Mouse (Mus musculus) central nervous system, embryonic 18 days (tissue): Measurements from ENCODE around the gene Mmp17. TPM values are rescaled to one million over a fixed set of nuclear protein-coding genes. Genes with fewer than 3 reads are reported as not detected.

Experiments
- polyA plus RNA-seq: library from polyadenylated mRNA; depleted of rRNA; stranded (reverse); fragments of >200 nt; gene quantifications from 2 replicates; pipeline ENCODE4 v1.2.3, GENCODE M21; 2012; rRNA removed

Mmp17 gene
- polyA plus RNA-seq: 26.0 and 32.3 TPM in 2 replicates

DNA sequence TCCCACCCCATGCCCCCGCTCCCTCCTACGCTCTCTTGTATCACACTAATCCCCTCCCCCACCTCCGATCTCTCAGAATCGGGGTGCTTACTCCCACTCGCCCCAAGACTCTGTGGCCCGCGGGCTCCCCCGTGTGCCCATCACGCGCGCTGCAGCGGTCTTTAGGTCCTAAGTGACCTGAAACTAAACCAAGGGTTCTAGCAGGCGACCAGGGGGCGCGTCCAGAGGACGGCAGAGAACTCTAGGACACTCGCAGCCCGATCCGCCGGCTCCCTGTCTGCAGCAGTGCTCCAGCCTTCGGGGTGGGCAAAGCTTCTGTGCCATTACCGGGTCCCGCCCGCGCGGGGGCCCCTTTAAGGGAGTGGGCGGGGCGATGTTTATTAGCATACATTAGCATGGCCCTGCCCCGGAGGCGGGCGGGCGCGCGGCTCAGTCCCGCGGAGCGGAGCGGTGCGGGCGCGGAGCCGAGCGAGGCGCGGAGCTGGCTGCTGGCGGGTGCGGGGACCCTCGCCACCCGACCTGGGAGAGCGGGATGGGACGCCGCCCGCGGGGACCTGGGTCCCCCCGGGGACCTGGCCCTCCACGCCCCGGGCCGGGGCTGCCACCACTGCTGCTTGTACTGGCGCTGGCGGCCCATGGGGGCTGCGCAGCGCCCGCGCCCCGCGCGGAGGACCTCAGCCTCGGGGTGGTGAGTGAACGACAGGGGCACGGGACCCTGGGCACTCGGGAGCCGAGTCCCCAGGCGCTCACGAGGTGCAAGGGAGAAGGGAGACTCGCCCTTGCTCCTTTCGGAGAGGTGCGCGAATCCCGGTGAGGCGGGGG is at the start of gene Mmp17:
Gene Mmp17, plus strand, starts transcription at position 409 of the 822 bp plus-strand sequence.

Other genes with a start within 250 kb of the Mmp17 start
- 252 and 266 TPM in 2 replicates for gene Sfswap, start 82.9 kb upstream of the Mmp17 start, polyA plus RNA-seq
- gene Zfp11, start 85.9 kb downstream of the Mmp17 start, polyA plus RNA-seq: 6.6 and 6.9 TPM in 2 replicates
- not detected in 2 replicates for gene Sept14, start 124.3 kb downstream of the Mmp17 start, polyA plus RNA-seq
- 129 and 133 TPM in 2 replicates for gene Mrps17, start 131.3 kb downstream of the Mmp17 start, polyA plus RNA-seq
- gene Nipsnap2, start 140.9 kb downstream of the Mmp17 start, polyA plus RNA-seq: 75.2 and 76.2 TPM in 2 replicates
- 17.1 and 21.9 TPM in 2 replicates for gene Psph, start 203.3 kb downstream of the Mmp17 start, polyA plus RNA-seq